Comparison of ENCODE assay signal across 28 mouse cellular contexts in genomic region chr2:92985171-92985570, GRCm38 (mm10).
DNase-seq lines count a peak whose midpoint lies in the region; ATAC-seq and TF ChIP-seq lines count a peak whose summit lies in the region.
"Had no signal": no experiment of that assay in that cellular context is flagged by ENCODE, and none has a peak within 500 bp of the region (broad histone marks: within the 10 kb centered on the region; RNA-seq: fewer than 3 reads in every experiment).

No protein-coding gene starts in this region.

- peaks cover 50% of the 10 kb centered on the region for H3K36me3 ChIP-seq in heart, embryonic 12.5 days
- H3K36me3 ChIP-seq in liver, embryonic 12.5 days = peaks cover 48% of the 10 kb centered on the region
- H3K36me3 ChIP-seq in liver, postnatal 0 days (replicated peaks; ENCODE audit: insufficient read depth, low read length) = 0 out of 2 replicates have a peak, but pooled peaks cover 2% of the 10 kb centered on the region

- no peak for ATAC-seq in heart, embryonic 12.5 days (ENCODE audit: insufficient number of reproducible peaks, low FRiP score)
- no peak for ATAC-seq in liver, embryonic 12.5 days
- no peak for ATAC-seq in liver, postnatal 0 days
- ATAC-seq: intestine, postnatal 0 days; midbrain, embryonic 13.5 days; Patski had no signal

- TF ChIP-seq CTCF in liver, postnatal 0 days (IDR thresholded peaks at IDR 0.05; ENCODE audit: low read depth) = no peak

- peak overlapping the region; percentile 44; the same call in 1 of the 2 replicates for H3K27ac ChIP-seq in heart, embryonic 12.5 days (ENCODE audit: poor library complexity, severe bottlenecking)
- H3K27ac ChIP-seq in liver, embryonic 12.5 days = peak overlapping the region; percentile 85
- H3K27ac ChIP-seq in liver, postnatal 0 days (ENCODE audit: low read depth) = no peak overlapping the region
- H3K27ac ChIP-seq: forebrain, embryonic 12.5 days; hindbrain, embryonic 14.5 days; left cerebral cortex, adult 2 months; limb, embryonic 12.5 days; liver, embryonic 14.5 days; midbrain, embryonic 13.5 days; neural tube, embryonic 13.5 days; stomach, postnatal 0 days had no signal

- DNase-seq in adrenal gland, postnatal 14 days = peak; percentile 49
- DNase-seq in adrenal gland, adult 8-10 months = no peak
- DNase-seq in heart, adult 11 months = no peak
- no peak for DNase-seq in liver, postnatal 0 days
- DNase-seq in urinary bladder, postnatal 4 days (ENCODE audit: low spot score in 2 of 2) = no peak
- DNase-seq: cerebellum, adult 2 months; cerebellum, postnatal 14 days; gastrocnemius, postnatal 10 days; kidney, adult 9 months; kidney, postnatal 14 days; lung, embryonic 14.5 days; lung, postnatal 36 days; right cerebral cortex, postnatal 4 days; thymus, adult 18-20 months; thymus, postnatal 25 days had no signal

- H3K4me3 ChIP-seq in heart, embryonic 12.5 days = no peak overlapping the region
- H3K4me3 ChIP-seq in liver, embryonic 12.5 days = no peak overlapping the region
- no peak overlapping the region for H3K4me3 ChIP-seq in liver, postnatal 0 days (ENCODE audit: low read depth, low read length)
- H3K4me3 ChIP-seq: erythroblast, embryonic 14.5 days; forebrain, embryonic 12.5 days; left cerebral cortex, adult 2 months; limb, embryonic 12.5 days; midbrain, embryonic 13.5 days; neural tube, embryonic 13.5 days had no signal

- H3K9ac ChIP-seq in heart, embryonic 12.5 days = no peak overlapping the region
- H3K9ac ChIP-seq in liver, embryonic 12.5 days = no peak overlapping the region
- H3K9ac ChIP-seq in liver, postnatal 0 days (replicated peaks) = no peak overlapping the region
- H3K9ac ChIP-seq: forebrain, embryonic 12.5 days; hindbrain, embryonic 14.5 days; limb, embryonic 12.5 days; liver, embryonic 14.5 days; lung, embryonic 14.5 days; midbrain, embryonic 13.5 days; neural tube, embryonic 13.5 days had no signal

- no peak for TF ChIP-seq EP300 in liver, postnatal 0 days (IDR thresholded peaks at IDR 0.05; ENCODE audit: low read depth)

- H3K27me3 ChIP-seq in heart, embryonic 12.5 days (replicated peaks) = no peaks in the 10 kb centered on the region
- no peaks in the 10 kb centered on the region for H3K27me3 ChIP-seq in liver, embryonic 12.5 days (replicated peaks)
- no peaks in the 10 kb centered on the region for H3K27me3 ChIP-seq in liver, postnatal 0 days (ENCODE audit: insufficient read depth, low read length)
- H3K27me3 ChIP-seq: forebrain, embryonic 12.5 days; limb, embryonic 12.5 days; midbrain, embryonic 13.5 days; neural tube, embryonic 13.5 days; Patski had no signal

- no peaks in the 10 kb centered on the region for H3K9me3 ChIP-seq in heart, embryonic 12.5 days (replicated peaks)
- H3K9me3 ChIP-seq in liver, embryonic 12.5 days (replicated peaks) = no peaks in the 10 kb centered on the region
- H3K9me3 ChIP-seq in liver, postnatal 0 days (ENCODE audit: low read length) = no peaks in the 10 kb centered on the region
- H3K9me3 ChIP-seq: forebrain, embryonic 12.5 days; limb, embryonic 12.5 days; midbrain, embryonic 13.5 days; neural tube, embryonic 13.5 days had no signal

- WGBS in heart, embryonic 12.5 days = 81% methylated on average over 2 of the region's 2 CpGs
- WGBS in liver, embryonic 12.5 days (ENCODE audit: insufficient replicate concordance) = 86% methylated on average over 2 of the region's 2 CpGs
- 81% methylated on average over 2 of the region's 2 CpGs for WGBS in liver, postnatal 0 days (ENCODE audit: insufficient replicate concordance)

- no peak overlapping the region for H3K4me2 ChIP-seq in heart, embryonic 12.5 days
- H3K4me2 ChIP-seq in liver, embryonic 12.5 days = no peak overlapping the region
- no peak overlapping the region for H3K4me2 ChIP-seq in liver, postnatal 0 days (ENCODE audit: low read depth, low read length)
- H3K4me2 ChIP-seq: forebrain, embryonic 12.5 days; hindbrain, embryonic 14.5 days; limb, embryonic 12.5 days; lung, embryonic 14.5 days; midbrain, embryonic 13.5 days; neural tube, embryonic 13.5 days had no signal

- H3K4me1 ChIP-seq in heart, embryonic 12.5 days (replicated peaks) = peaks cover 48% of the 10 kb centered on the region
- H3K4me1 ChIP-seq in liver, embryonic 12.5 days = peaks cover 100% of the 10 kb centered on the region
- peaks cover 20% of the 10 kb centered on the region for H3K4me1 ChIP-seq in liver, postnatal 0 days (ENCODE audit: insufficient read depth)
